Mouse (Mus musculus) forelimb bud, embryonic 11.5 days (tissue): ENCODE measurements around the gene E030018B13Rik.

Source experiments
- DNase-seq: peaks from one replicate; pipeline ENCODE4 v3.0.0-alpha.2; 2012; ENCODE audit warnings: low read depth, low spot score

The E030018B13Rik gene

DNA sequence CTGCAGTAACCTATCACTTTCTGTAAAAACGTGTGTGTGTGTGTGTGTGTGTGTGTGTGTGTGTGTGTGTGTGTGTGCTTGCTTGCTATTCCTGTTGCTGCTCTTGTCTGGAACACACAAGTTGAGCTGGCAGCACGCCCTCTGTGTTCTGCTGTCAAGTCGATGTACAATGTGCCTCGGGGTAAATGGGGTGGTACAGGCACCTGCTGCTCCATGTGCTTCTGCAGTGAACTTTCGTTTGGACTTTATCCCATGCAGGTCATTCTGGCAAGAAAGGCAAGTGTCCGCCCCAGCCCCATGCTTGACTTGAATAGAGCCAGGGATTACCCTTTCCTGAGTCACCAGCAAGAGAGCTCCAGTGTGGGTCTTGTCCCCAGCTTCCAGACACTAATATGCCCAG, 1.0 kb downstream of the E030018B13Rik start:
- no peak for DNase-seq

DNA sequence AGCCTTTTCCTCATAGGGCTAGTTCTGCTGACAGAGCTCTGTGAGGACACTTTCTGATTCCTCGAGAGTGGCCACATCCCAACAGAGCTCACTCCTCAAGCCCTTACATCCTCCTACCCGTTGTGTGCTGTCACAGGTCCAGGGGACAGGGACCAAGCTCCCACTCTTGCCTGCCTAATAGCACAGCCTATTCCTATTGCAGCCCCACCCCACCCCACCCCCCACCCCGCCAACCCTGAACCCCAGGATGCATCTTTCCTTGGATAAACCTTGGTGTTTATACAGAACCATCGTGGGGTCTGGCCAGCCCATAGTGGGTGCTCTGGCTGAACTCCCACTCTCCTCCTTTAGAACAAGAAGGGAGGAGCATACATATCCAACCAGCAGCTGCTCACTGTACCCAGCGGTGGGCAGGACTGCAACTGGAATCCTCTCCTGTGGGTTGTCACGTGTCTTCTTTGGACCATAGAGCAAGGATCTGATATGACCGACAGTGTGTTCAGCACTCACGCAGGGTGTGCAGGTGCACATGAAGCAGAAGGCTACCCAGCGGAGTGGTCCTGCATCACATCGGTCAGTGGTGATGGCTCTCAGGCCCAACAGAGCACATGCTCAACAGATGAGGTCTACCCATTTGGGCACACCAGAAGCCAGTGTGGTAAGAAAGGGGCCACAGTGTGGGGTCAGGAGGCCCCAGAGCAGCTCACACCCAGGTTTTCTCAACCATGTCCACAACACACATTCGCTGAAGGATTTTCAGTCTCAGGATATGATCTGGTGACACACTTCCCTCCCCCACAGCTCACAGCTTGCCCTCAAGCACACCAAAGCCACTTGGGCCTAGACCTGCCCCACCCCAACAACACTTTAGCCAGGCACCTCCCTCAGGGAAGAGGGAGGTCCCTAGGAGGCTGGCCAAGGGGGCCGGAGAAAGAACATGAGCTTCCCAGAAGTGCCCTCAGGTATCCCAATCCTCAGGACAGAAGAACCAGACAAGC, 2.4 kb downstream of the E030018B13Rik start:
- no peak for DNase-seq

DNA sequence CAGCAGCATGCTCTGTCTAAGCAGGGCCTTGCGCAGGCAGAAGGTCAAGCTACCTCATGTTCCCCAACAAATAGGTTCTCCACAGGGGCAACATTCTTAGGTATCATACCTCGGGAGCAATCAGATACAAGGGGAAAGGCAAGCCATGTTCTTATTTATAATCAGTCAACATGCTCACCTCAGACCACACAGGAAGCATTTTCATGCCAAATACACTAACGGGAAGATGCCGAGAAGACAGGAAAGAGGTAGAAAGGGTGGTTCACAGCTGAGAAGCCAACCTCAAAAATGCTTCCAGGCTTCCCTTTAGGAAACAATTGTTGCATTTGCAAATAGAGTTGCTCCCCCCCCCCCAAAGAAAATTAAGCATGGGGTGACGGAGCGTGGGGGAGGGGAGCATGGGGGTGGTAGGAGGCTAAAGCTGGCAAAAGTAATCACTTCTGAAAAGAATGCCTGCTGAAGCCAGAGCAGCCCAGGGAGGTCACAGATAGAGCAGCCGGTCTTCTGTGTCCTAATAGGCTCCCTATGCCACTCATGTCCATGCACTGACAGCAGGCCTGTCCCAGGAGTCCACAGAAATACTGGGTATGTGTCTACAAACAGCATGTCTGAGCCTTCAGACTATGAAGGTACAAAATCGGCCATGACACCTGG, 5.4 kb downstream of the E030018B13Rik start:
- no peak for DNase-seq

DNA sequence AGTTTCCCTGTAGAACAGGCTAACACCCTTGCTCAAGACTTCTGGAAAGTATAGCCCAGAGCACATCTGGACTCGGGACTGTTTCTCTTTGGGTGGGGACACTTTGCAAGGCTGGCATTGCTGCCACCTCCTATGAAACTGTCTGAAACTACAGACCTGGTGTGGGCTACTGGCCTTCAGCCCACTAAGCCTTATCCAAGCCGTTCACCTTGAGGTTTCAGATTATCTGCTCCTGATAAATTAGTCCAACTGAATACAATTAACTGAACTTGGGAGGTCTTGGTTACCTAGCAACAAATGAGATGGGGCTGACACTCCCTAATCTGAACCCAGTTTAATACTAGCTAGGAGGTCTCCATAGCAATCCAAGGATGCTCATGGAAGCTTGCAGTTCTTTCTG, 5.9 kb downstream of the E030018B13Rik start:
- no peak for DNase-seq

DNA sequence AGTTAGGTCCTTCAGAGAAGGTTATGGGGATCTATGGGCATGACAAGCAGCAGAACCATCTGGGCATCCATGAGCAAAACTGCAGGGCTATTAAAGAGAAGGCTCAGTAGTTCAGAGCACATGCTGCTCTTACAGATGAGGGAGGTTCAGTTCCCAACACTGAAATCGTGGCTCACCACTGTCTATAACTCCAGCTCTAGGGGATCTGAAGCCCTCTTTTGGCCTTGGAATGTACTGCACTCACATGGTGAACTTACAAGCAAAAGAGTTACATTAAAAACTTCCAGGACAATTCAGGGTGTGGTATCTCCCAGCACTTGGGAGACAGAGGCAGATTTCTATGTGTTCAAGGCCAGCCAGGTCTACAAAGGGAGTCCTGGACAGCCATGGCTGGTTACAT, 6.3 kb downstream of the E030018B13Rik start:
- DNase-seq, result no peak

DNA sequence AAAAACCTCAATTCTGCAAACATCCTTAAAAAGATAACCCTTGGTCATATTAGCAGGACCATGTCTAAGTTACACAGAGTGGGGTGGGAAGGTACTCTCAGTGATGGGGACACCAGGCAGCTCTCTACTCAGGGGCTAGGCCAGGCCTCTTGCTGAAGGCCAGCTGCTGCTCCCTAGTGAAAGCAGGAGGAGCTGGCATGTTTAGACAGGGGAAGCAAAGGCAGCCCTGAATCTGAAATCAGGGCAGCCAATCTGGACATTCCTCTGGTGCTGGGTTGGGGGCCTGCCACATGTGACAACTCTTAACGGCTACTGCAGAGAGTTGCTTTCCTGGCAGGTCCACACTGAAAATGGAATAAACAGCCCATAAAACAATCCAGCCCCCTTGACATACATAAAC, 7.5 kb downstream of the E030018B13Rik start:
- peak; percentile 18 for DNase-seq

DNA sequence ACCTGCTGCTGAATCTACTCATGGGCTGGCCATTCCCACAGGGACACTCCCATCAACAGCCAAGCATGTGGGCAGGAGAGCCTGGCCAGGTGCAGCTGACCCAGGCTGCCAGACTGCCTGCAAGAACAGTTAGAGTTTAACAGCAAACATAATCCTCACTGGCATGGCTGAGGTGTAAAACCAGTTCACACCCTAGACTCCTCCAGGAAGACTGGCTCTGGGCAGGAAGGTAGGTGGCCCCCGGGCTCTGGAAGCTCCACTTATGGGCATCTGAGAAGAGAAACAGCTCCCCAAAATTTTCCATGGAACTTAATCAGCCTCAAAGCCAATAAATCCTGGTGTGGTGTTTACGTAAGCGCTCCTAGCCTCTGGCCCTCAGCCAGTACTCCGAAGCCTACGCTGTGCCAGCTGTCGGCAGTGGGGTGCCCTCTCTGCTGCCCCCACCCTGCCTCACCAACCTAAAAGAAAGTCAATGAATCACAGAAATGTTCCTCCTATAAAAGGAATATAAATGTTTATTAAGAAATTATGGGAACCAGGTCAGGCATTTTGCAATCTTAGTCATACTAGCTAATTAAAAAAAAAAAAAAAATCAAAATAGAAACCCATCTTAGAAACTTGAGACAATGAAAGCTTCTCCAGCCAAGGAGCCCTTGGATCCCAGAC, 8.2 kb downstream of the E030018B13Rik start:
- peak; percentile 25 for DNase-seq

DNA sequence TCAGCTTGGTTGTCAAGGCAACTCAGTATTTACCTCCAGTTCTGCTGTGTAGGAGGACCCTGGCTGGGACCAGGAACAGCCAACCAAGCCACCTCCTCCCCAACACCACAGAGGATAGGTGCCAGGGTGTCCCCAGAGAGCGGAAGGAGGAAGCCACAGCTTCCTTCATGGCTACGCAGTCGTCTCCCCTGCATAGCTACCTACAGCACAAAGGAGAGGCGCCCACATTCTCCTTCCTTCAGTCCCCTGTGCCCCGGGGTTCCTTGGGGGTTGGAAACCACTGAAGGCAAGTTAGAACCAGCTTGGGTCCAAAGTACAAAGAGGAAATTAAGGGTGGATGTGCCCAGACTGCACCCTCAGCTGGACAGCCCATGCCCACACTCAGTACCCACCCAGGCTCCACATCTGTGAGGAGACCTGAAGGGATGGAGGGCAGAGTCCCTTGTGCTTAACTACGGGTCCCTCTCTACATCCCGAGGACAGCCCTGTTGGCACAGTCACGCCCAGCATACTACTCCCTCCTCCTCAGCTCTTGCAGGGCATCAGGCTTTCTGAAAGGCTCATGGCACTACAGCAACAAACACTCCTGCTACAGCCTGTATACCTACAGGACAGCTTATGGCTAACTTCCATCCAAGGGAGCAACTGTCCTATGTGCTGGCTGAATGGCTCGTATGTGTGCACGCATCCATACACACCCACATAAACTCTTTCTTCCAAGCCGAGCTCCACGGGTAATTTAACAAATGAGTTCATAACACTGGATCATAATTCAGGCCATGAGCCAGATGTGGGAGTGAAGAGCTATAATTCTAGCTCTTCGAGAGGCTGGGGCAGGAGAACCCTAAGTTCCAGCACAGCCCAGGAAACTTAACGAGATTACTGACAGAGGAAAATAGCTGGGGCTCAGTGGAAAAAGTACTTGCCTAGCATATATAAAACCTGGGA, 9.0 kb downstream of the E030018B13Rik start:
- DNase-seq, result no peak

DNA sequence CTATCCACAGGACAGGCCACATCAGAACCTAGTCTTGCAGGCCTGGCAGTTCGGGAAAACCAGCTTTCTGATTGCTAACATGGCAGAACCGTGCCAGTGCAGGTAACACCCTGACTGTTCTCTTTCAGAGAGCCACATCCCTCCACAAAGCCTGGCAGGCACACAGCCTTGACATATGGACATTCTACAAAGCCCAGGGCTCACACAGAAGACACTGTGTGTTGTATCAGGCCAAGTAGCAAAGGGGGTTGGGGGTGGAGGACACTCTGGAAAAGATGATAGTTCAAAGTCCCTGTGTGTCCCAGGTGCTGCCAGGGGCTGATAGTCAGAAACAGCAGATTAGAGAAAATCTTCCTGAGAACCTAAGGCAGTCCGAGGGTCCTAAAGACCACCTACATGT, 9.8 kb downstream of the E030018B13Rik start:
- no peak for DNase-seq

DNA sequence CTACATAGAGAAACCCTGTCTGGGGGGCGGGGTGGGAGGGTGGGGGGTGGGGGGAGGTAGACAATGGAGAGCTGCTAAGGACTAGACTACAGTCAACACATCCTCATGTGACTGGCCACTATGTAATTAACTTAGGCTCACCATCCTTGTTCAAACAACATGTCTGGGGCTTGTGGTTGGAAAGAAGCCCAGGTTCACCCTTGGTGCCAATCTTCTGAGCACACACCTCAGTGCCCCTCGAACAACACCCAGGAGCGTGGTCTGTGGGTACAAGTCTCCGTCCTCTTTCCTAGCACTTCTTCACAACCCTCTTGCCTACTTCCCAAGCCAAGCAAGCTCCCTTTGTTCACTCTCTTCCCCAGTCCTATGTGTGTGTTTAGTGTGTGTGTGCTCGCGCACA, 10.5 kb downstream of the E030018B13Rik start:
- no peak for DNase-seq

DNA sequence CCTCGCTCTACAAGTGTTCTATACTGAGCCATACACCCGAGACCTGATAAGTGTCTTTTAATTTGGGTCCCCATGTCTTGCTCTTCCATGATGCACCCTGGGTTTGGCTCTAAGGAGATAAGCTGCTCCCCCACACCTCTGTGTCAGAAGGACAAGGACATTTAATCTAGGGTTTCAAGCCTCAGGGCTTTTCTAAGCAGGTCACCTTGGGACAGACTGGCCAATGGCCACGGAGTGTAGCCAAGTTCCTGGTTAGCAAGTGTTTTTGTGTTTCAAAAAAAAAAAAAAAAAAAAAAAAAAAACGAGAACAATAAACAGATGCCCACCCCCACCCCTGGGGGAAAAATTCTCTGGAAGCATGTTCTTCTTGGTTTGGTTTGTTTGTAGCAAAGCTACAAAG, 12.4 kb downstream of the E030018B13Rik start:
- DNase-seq, result no peak

DNA sequence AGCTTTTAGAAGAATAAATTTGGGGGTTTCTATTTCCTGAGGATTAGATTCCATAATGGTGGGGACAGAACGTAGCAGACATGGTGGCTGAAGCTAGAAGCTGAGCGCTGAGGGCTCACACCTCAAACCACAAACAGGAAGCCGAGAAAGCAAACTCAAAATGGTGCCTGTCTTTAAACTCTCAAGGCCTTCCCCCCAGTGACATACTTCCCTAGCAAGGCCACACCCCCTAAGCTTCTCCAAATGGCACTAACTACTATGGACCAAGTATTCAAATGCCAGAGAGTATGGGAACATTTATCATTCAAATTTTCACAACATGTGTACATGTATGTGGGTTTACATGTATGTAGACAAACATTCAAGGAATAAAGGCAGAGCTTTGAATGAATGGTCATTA, 13.5 kb downstream of the E030018B13Rik start:
- no peak for DNase-seq

DNA sequence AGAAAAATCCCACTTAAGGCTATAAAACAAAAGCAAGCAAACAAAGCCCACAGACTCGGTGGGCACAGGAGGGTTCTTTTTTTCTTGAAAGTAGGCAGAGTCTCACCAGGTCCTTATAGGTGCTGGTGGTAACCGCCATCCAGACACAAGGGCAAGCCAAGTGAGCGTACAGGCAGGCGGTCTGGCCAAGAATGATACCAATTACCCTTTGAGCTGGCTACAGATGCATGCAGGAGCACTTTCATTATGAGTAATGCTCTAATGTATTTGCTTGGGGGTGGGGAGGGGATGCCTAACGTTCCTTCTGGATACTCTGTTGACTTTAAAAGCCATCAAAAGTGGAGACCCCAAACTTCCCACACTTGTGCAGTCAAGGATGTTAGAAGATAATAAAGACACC, 14.1 kb downstream of the E030018B13Rik start:
- no peak for DNase-seq

DNA sequence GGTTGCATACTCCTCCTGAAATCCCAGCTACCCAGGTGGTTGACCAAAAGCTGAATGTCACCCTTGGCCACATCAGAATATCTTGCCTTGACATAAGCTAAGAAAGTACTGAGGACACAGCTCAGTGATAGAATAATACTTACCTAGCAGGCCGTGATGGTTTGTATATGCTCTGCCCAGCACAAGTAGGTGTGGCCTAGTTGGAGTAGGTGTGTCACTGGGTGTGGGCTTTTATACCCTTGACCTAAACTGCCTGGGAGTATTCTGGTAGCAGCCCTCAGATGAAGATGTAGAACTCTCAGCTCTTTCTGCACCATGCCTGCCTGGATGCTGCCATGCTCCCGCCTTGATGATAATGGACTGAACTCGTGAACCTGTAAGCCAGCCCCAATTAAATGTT, 15.8 kb downstream of the E030018B13Rik start:
- no peak for DNase-seq

DNA sequence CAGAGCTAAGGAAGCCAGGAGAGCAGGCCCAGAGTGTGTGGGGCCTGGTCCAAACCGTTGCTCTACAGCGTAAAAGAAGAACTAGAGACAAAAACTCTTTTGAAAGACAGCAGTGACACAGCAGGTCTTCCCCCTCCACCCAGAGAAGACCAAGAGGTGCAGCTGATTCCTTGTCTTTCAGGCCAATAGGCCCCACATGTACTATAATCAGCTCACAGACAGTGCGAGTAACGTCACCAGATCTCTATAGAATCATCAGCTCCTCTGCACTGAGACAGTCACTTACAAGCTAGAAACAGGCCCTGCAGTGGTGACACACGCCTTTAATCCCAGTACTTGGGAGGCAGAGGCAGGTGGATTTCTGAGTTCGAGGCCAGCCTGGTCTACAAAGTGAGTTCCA, 17.2 kb downstream of the E030018B13Rik start:
- no peak for DNase-seq

DNA sequence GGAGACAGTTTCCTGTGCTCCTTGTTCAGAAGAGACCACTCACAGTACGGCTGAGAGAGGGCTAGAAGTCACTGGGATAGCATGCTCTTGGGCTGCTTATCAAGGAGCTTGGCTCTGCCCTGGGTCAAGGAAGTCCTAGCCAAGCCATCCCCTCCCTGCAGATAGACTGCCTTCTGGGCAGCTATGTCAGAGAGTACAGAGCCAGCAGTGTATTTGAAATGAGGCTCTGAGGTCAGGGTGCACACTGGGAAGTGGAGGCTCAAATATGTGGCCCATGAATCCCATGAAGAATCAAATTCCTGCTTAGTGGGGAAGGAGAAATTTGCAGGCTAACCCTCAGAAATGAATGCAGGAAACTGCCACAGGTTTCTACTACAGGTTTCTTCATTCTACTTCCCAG, 17.9 kb downstream of the E030018B13Rik start:
- DNase-seq, result no peak

DNA sequence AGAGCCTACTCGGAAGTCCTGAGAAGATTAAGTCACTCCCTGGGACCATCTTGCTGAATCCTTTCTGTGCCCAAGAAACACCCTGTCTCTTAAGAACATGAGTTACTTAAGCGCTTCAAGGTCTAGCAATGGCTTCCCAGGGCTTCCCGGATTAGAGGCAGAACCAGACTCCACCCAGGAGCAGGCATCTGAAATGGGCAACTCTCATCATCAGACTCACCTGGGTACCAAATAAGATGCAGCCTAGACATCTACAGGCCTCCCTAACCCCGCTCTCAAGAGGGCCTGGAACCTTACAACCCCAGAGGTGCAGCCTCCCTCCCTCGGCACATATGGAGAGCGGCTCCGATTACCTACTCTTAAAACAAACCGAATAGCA, 19.1 kb downstream of the E030018B13Rik start:
- no peak for DNase-seq

DNA sequence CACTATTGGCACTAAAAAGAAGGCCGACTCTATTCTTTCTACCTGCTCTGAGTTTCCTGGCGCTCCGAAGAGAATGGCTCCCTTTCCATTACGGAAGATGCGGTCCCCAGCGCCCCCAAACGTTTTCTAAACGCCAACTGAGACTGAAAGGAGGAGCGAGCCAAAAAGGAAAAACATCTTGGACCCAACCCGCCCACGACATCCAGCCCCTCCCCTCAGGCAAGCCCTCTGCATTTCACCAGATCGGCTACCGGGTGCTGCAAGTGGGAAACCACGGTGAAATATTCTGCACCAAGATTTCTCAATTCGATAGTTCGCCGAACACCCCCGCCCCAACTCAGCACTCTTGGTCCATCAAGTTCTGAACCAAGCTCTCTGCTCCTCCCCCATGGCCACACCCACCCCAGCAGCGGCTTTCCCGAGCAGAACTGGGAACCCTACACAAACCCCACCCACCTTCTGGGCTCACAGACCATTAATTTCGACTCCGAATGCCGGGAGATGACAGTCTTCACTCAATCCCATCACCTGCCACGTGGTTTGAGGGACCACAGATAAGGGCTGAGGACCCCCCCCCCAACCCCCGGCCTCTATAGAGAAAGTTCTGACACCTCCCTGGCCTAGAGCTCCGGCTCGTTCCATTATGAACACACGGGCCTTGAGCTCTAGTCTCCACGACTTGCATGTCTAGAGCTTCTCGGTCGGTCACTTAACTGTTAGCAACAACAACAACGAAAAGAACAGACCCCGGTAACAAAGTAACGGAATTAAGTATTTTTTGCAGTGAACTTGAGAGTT, 19.7 kb downstream of the E030018B13Rik start:
- peak; percentile 41 for DNase-seq

DNA sequence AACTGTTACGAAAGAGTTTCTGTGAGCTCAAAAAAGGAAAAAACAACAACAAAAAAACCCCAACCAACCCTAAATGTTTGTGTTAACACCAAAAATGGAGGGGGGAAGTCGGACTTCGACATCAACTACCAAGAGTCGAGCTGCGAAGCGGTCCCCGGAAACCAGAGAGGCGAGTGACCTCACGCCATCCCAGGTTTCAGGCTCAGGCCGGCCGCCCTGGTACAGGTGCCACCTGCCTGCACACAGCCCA, 20.3 kb downstream of the E030018B13Rik start:
- no peak for DNase-seq

DNA sequence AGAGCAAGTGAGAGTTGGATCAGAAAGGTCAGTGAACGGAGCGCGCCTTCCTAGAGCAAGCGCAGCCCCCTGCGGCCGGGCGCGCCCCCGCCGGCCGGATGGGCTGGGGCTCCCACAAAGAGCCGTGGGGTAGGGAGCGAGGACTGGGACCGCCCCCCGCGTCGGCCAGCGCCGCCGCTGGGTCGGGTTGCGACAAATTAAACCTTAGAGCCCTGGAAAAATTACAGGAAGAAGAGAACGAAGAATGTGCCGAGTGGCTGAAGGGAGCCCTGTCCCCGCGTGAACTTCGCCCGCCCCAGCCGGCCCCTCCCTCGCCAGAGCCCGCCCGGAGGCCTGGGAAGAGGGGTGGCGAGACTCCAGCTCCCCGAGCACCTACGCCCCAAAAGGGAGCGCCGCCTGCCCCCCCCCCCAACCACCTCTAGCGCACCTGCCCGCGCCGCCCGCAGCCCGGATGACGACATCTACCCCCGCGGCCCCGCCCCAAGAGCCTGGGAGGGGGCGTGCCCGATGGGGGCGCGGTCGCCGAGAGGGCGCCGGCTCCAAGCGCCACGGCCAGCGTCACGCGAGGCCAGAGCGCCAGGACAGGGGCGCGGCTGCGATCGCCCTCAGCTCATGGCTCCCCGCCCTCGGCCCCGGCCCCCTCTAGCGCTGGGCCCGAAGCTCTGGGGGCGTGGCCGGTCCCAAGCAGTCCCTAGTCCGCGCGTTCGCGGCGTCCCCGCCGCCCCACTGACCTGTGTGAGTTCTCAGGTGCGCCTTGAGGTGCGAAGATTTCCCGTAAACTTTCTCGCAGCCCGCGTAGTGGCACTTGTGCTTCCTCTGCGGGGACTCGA, 20.8 kb downstream of the E030018B13Rik start:
- peak; percentile 68 for DNase-seq
